Mouse (Mus musculus) thymus, postnatal 10 days (tissue): ENCODE data around the gene Cul9.

ENCODE experiments used
- DNase-seq, 2 experiments: peaks; one replicate each; pipeline ENCODE4 v3.0.0; 2021; ENCODE audit warnings: low spot score in 2 of 2

Cul9 gene

DNA sequence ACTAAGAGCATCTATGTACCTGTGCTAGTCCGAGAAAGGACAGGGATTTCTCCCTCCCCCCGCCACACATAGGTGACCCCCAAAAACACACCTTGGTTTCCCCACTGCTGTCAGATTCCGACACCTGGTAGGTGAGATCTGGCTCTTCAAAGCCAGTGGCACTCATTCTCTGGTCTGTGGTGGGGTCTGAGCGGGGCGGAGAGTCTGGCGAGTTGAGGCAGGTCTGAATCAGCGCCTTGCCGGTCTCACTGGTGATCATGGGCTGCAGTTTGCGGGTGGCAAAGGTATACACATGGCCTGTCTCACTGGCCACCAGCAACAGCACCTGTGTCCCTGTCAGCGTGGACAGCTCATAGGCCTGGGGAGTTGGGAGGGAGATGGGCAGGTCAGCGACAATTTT is 7.3 kb upstream of the Cul9 start:
- no peak for DNase-seq

DNA sequence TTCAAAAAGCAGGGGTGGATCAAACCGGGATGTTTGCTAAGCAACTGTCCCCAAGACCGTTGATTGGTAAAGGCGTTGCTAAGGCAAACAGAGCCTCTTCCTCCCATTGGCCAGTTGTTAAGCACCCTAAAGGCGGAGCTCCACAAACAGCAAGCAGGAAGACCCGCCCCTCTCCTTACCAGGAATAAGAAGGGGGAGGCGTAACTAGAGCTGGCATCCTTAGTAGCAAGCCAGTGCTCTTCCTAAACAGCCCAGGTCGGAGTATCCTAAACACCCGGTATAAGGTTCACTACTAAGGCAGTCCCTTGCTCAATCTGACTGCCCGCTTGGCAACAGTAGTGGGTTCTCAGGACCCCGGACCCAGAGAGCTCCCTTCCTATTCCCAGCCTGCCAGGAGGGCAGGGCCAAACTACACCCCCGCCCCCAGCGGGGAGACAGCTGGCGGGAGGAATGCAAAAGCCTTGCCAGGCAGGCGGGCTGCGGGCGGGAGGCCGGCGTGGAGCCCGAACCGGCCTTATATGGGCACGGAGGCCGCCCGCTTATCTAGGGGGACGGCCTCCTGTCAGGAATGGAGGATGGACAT is 6.7 kb upstream of the Cul9 start:
- peak in 1 of 2 experiments; percentile 30 for DNase-seq

GRCm38 (mm10) chr17:46552151-46552550 is 6.0 kb upstream of the Cul9 start:
- DNase-seq: no peak

DNA sequence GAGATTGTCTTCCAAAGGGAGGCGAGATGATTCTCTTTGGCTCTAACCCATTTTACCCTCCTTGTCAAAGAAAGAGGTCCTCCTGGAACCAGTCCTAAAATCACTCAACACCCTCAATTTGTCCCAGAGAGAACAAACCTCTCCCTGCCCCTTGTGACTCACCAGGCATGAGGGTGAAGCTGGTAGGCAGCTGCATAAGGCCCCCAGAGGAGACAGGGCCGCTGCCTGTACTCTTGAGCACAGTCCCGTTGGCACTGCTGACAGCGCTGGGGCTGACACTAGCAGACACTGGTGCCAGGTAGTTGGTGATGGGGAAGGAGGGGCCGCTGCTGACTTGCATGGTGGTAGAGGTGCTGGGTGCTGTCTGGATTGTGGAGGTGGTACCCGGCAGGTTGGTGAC is 5.2 kb upstream of the Cul9 start:
- no peak for DNase-seq

DNA sequence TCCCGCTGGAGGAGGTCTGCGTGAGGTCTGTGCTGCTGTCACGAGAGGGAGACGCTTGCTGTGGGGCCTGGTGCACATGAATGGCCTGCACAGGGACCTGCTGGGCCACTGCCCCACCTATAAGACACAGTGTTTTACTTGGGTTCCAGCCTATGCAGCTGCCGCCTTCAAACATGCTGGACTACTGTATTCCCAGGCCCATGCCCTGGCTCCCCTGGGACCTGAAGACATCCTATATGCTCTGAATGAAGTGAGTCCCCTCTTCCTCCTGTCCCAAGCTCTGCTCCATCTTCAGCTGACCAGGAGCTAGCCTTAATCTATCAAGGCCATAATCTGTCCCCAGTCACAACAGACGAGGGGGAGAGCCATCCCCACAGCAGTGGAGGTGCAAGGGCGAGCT is 4.7 kb upstream of the Cul9 start:
- DNase-seq: no peak

DNA sequence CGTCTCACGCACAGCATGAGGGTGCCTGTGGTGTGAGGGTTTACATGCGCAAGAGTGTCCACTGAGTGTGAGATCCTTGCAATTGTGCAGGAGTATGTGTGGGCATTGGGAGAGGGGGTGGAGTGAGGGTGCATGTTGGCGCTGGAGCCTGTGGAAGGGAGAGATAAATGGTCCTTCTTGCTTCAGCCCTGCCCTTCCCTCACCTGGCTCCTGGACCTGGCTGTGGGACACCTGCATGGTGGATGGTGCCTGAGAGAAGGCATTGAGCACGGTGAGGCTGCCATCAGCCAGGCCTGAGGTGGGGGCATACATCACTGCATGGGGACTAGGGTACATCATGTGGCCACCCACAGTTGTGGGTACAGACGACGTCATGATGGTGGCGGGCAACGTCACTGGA is 3.5 kb upstream of the Cul9 start:
- DNase-seq: no peak

DNA sequence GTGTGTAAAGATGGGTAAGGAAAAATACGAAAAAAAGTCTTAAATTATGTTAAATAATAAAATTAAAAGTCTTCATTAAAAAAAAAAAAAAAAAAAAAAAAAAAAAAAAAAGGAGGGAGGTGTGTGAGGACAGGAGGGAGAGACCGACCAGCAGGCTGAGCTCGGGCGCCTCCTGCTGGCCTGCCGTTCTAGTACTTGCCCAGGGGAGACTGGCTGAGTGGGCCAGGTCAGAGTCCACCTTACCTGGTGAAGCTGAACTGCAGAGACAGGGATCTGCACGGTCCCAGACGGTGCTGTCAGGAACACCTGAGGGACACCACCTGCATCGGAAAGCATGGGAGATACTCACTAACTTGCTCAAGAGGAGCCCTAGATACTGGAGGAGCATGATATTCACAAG is 3.0 kb upstream of the Cul9 start:
- DNase-seq: no peak

DNA sequence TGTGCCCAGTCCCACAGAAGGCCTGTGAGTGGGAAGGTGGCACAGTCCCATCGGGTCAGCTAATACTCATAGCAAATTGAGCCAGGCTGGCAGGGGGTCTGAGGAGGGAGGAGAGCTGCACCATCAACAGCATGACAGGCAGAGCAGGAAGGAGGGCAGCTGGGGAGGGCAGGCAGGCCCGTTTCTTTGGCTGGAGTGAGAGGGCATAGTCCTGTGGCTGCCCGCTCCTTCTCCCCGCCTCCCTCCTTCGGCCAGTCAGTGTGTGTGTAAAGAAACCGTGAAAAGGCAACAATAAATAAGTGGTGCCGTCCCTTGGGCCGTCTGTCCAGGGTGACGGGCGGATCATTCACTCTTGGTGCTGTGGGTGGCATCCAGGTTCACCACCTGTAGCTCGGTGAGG is 2.6 kb upstream of the Cul9 start:
- no peak for DNase-seq

- DNase-seq: no peak
These were observed 1.7 kb upstream of the Cul9 start for GRCm38 (mm10) chr17:46547923-46548322.

- DNase-seq: no peak
These were observed 807 bp upstream of the Cul9 start for GRCm38 (mm10) chr17:46546995-46547394.

- no peak for DNase-seq
These were observed 403 bp upstream of the Cul9 start for GRCm38 (mm10) chr17:46546591-46546990.

DNA sequence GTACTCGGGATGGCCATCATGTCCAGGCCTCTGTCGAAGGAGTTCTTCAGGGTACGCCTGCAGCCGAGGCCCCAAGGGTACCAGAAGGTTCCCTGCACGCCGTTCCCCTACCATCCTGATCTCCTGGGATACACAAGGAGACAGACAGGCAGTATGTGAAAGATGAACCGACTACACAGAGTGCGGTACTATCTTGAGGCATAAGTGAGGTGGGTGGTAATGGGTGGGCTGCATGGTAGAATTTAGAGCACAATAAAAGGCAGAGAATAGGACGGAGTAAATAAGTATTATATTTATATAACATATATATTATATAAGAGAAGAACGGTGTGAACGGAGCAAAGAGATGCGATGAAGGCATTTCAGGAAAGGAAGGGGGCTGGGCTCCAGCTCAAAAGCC is 2.5 kb downstream of the Cul9 start:
- DNase-seq: no peak

- peak; percentile 43 to 84 for DNase-seq
These were observed 20.4 kb downstream of the Cul9 start for GRCm38 (mm10) chr17:46525579-46526307.

DNA sequence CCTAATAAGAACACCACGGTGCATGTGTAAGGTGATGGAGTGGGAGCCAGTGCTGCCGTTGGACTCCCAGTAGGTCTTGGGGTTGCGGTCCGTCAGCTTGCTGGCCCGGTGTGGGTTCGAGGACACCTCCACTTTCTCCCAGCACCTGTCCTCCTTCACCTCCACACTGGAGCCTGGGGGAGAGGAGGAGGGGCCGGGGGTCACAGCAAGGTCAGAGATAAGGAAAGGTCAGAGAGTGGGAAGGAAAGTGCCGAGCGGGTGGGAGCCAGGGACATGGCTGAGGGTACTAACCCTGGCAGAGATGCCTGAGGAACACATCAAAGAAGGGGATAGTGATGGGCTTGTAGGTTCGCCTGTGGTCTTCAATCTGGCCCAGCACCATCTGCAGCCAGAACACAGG is 21.1 kb downstream of the Cul9 start:
- DNase-seq: no peak

GRCm38 (mm10) chr17:46521963-46522668 is 24.1 kb downstream of the Cul9 start:
- no peak for DNase-seq

DNA sequence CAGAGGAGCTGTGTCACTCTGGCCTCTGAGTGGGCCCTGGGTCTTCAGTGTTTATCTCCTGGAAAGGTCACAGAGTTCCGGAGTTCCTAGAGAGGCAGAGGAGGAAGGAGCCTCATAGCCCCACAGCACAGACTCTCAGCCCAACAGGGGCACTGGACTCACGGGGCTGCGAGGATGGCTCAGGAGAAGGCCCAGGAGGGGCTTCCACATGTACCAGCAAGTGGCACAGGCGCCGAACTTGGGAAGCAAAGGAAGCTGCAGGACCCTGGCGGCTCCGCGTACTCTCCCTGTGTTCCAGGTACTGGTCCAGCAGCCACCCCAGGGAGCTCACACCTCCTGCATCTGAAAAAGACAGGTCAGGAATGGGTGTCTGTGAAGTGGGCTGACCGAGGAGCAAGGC is 25.0 kb downstream of the Cul9 start:
- no peak for DNase-seq

- DNase-seq: no peak
These were observed 25.7 kb downstream of the Cul9 start for GRCm38 (mm10) chr17:46520385-46520979.

DNA sequence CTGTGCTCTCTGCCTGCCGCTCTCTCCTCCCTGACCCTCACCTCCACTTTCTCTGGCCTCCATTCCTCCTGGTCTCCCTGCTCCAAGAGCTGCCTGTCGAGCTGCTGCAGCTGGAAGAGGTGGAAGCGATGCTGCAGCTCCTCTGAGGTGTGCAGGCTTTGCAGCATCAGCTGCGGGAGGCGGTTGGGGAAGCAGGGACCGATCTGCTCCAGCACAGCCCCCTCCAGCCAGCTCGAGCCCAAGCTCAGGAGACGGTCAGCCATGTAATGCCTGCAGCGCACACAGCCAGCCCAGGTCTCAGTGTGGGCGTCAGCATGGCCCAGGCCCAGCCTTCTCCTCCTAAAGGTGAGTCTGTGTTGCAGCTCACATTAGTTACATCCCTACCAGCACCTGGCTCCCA is 26.2 kb downstream of the Cul9 start:
- no peak for DNase-seq

- no peak for DNase-seq
These were observed 32.9 kb downstream of the Cul9 start for GRCm38 (mm10) chr17:46513329-46513728.

- DNase-seq: no peak
These were observed 35.0 kb downstream of the Cul9 start for GRCm38 (mm10) chr17:46511059-46511710.

GRCm38 (mm10) chr17:46505617-46506016 is 40.6 kb downstream of the Cul9 start:
- no peak for DNase-seq
